Mouse (Mus musculus) neutrophil, adult 5-6 weeks (primary cell): Measurements from ENCODE around the gene Ntn5. TPM values are rescaled to one million over a fixed set of nuclear protein-coding genes. Genes with fewer than 3 reads are reported as not detected.

Experiments
- ATAC-seq: fragments of 151-379, 151-347 bp; 2 replicates; pipeline ENCODE4 v1.8.0; 2017; ENCODE audit warnings: mild to moderate bottlenecking, moderate TSS enrichment; ENCODE audit not compliant: insufficient number of reproducible peaks, poor library complexity, low FRiP score, severe bottlenecking; ENCODE audit errors: extremely low read depth
- total RNA-seq: library from RNA; stranded (forward); fragments of 200-1000 nt; gene quantifications from 2 replicates; pipeline ENCODE4 v1.2.3, GENCODE M21; 2017

Gene Ntn5
- total RNA-seq, 1 experiment from 2014 or later: not detected

DNA sequence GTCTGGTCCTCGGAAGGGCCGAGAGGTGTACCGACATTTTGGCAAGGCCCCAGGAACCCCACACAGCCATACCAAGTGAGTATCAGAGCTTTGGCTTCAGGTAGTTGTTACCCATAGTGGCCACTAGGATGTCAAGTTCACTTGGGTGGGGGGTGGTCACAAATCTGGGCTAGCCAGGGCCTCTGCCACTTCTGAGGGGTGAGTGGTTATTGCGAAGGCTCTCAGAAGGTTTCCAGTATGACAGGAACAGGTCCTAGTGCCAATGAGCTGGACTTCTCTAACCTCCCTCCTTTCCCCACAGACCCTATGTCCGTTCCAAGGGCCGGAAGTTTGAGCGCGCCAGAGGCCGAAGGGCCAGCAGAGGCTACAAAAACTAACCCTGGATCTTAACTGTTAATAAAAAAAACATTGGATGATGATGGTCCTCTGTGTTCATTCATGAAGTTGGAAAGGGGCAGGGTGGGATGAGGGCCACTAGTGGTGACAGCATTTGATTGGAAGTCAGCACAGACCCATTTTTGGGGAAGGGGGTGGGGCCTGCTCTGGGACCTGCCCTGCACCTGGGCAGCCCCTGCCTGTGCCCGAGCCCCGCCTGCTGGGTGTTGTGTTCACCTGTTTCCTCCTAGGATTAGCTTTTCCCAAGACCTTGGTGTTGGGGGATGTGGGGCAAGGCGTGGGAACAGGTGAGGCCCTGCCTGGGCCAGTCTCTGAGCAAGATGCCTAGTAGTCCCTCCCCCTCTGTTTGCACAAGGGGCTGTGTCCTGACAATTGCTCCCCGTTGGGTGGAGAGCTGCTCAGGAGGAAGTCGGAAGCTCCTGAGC lies 36.8 kb downstream of the Ntn5 start, which contains the start of gene Fam83e:
TSS of gene Fam83e (plus strand) at position 800 of the 821 bp plus-strand sequence.
- no peak for ATAC-seq

DNA sequence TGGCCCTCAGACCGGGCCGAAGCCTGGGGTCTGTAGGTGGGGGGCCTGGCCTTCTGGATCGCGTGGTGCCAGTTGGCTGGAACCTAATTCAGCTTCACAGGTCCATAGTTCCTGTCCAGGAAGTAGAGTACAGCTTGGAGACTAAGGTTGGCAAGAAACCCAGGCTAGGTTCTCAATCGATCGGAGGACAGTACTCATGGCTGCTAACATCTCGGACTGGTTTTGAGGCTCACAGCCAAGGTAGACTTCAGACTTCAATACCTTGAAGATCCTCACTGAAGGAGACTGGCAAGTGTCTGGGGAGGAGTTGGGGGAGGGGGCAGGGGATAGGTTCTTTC lies 37.4 kb downstream of the Ntn5 start:
- ATAC-seq: no peak

DNA sequence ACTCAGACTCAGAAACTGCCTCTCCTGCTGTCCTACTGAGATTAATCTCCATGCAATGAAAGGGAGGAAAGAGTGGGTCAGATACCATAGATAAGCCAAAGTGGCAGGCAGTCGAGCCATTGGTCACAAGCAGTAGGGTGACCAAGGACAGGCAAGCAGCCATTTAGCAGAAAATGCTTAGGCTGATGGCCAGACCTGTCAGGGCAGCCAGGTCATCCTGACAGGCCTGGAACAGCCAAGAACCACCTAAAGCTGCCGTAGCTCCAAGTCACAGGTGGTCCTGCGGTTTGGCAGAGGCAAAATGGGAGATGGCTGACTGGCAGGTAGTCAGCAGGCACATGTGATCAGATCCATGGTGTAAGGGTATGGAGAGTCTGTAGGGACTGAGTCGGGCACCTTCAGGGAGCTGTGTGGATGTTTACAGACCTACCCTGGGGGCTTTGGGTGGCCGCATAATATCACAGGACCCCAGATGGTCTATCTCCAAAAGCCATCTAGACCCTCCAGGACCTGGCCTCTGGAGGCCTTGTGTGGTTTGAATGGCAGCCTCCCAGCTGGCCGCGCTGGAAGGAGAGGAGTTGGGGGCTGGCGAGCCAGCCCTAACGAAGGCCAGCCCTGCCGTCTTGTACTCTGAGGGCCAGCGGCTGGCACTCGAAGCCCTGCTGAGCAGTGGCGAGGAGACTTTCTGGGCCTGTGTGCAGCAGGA lies 38.0 kb downstream of the Ntn5 start:
- no peak for ATAC-seq

DNA sequence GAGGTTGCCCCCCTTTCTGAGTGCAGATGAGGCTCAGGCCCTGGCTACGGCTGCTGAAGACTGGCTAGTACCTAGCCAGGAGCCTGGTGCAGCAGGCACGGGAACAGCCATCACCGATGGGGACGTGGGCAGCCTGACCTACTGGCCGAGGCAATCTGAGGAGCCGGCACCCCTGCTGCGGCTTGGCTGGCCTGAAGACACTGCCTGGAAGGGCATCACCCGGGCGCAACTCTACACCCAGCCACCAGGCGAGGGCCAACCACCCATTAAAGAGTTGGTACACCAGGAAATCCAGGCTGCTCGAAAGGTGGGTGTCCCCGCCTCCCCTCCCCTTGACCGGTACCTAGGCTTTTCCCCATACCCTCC lies 38.5 kb downstream of the Ntn5 start:
- no peak for ATAC-seq

DNA sequence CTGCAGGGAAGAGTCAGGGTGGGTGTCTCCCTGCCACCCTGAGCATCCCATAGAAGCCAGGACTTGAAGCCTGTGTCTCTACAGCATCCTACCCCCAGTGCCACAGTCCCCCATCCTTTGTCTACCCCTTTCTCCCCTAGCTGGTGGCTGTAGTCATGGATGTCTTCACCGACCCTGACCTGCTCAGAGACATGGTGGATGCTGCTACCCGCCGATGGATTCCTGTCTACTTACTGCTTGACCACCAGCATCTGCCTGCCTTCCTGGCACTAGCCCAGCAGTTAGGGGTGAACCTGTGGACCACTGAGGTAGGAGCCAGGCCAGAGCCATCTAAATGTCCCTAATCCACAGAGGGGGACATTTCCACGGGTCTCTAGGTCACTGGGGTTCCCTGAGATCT lies 39.5 kb downstream of the Ntn5 start:
- no peak for ATAC-seq

DNA sequence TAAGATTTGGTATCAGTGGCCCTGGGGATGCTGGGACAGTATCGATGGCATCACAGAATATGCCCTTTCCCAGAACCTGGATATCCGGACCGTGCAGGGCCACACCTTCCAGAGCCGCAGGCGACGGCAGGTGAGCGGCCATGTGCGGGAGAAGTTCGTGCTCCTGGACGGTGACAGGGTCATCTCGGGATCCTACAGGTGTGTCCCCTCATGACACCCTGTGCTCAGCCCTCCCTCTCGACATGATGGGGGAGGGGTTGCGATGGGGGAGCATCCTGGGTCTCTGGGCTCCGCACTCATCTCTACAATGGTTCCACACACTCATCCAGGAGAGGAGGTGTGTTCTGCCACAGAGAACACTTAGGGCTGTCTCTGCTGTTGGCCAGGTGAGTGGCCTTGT lies 40.0 kb downstream of the Ntn5 start:
- ATAC-seq: no peak

DNA sequence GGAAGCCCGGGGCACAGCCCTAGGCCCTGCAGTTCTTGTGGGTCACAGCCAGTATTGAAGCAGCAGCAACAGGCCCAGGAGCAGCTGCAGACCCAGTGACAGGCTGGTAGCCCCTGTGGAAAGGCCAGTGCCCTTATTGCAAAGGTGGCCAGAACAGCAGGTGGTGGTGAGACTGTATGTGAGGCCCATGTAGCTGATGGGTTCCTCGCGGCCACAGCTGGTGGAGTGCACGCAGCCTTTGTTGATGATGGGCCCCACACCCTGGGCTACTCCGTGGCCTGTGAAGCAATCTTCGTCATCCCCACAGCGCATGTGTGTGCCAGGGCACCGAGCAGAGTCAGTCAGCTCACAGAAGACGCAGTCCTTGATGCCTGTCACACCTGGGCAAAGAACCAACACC lies 41.3 kb downstream of the Ntn5 start:
- no peak for ATAC-seq

DNA sequence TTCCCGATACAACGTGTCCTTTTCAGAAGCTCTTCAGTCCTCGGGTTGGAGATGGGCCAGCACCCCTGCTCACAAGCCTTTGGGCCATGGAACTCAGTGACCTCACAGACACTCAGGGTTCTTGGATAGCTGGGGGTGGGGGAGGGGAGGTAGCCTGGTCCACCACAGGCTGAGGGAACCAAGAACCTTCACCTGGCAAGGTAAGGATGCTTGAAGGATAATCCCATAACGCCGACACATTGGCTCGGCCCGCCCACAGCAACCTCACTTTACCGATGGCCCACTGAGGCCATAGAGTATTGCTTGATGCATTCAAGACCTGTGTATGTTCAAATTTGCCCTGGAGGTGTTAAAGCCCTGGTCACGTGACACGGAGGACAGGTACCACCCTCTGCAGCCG lies 41.9 kb downstream of the Ntn5 start, which contains the start of gene Spaca4:
TSS of gene Spaca4 (minus strand) at position 101 of the 400 bp plus-strand sequence.
- ATAC-seq: no peak

DNA sequence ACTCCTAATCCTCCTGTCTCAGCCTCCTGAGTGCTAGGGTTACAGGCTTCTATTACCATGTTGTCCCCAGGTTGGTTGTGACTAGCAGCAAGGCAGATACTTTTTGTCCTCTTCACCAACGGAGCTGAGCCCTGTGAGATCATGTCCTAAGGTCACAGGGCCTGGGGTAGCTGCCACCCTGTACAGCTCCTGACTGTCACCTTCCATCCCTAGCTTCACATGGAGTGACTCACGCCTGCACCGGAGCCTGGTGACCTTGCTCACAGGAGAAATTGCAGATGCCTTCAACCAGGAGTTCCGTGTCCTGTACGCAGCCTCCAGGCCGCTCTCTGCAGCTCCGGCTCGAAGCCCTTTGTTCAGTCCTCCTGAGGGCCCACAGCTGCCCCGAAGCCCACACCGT lies 42.6 kb downstream of the Ntn5 start:
- ATAC-seq: no peak

DNA sequence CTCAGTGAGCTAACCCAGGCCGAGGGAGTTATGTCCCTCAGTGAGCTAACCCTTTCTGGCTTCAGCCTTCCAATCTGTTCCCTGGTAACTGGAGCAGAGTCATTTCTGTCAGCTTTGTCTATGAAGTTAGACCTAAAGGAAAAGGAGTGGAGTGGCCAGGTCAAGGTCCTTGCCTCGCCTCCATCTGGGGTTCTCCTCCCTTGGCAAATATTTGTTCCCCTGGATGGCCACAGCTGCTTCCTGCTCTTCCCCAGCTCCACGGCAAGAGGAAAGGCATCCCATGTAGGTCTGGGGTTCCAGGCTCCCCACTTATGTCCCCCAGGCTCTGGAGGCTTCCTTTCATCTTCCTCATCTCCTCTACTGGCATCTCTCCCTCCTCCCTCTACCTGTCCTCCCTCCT lies 43.8 kb downstream of the Ntn5 start:
- ATAC-seq: no peak

DNA sequence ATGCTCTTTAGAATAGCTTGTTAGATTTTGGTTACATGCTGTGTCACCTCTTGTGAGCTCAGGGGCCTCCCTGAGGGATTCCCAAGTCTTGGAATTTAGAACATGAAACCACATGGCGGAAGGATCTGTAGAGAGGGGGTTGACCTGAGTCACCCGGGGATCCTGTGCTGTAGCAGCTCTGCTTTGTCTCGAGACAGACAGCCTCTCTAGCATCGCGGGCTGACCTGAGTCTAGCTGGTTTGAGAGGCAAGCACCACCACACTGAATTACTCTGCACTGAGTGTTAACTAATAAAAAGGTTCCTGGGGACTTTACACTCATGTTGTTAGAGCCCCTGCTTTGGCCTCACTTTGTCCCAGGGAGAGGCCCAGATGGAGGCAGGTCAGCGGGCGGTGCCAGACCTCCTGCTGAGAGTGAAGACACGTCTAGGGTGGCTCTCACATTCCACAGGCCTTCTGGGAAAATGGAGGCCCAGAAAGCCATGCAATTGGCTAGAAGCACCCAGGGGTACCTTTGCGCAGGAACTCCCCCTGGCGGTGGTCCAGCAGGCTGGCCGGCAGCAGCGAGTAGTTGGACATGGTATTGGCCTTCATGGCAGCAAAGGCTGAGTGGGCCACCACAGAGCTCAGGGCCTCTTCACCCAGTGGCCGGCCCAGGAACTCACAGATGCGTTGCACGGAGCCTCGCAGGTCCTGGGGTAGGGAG lies 47.1 kb downstream of the Ntn5 start:
- no peak for ATAC-seq

DNA sequence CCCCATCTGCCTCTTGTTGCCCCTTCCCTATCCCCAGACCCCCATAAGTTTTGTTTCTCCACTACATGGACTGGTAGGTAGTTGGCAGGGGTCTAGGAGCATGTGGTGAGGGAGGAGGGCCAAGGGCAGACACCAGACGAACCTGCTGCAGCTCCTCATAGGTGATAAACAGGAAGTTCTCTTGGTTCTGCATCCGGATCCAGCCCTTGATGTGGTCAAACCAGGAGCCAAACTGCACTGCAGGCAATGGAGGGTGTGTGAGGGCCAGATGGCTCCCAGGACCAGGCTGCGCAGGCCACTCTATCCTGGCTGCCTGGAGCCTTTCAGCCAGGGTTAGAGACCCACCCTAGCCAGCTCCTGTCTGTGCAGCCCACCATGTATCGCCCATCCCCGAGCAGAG lies 49.7 kb downstream of the Ntn5 start:
- ATAC-seq: peak; percentile 25; the same call in 1 of the 2 replicates

DNA sequence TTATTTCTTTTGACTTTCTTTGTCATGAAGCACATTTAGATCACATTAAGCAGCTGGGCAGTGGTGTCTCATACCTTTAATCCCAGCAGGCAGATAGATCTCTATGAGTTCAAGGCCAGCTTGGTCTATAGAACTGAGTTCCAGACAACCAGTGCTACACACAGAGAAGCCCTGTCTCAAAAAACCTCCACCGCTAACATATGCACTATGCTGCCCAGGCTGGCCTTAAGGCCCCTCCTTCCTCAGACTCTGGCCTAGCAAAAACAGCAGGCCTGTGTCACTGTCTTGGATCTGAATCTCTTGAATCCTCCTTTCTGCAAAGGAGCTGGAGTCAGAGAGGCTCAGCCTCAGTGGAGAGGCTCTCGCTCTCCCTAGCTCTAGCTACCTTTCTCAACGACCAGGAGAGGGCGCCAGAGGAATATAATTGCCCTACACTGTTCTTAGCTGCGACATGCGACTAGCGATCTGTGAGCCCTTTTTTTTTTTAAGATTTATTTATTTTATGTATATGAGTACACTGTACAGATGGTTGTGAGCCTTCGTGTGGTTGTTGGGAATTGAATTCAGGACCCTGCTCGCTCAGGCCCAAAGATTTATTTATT lies 55.4 kb downstream of the Ntn5 start:
- peak; percentile 73 for ATAC-seq

DNA sequence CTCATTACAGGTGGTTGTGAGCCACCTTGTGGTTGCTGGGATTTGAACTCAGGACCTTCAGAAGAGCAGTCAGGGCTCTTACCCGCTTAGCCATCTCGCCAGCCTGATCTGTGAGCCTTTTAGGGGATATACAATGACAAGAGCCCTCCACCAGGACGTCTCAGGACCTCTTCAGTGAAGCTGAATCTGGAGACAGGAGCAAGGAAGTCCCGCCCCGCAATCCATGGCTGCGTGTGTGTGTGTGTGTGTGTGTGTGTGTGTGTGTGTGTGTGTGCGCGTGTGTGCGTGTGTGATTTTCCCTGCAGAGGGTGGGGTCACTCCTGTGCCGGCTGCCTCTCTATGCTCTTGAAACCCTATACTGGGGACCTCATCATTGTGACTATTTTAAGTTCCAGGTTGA lies 56.0 kb downstream of the Ntn5 start:
- ATAC-seq: no peak

DNA sequence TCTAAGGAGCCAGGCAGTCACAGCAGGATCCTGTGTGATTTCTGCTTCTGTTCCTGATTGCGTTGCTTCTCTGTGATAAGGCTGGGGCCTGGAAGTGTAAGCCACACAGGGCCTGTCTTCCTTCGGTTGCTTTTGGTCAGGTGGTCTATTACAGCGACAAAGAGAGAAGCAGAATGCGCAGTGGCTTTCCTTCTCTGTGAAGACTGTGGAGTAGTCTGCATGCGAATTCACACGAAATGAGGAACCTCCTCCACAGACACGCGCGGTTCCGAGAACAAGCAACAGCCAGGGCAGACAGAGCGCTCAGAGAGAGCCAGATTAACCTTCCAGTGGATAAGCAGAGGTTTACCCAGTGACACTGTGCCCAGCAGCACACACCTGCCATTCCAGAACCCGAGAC lies 57.5 kb downstream of the Ntn5 start:
- ATAC-seq: peak; percentile 21; the same call in 1 of the 2 replicates

DNA sequence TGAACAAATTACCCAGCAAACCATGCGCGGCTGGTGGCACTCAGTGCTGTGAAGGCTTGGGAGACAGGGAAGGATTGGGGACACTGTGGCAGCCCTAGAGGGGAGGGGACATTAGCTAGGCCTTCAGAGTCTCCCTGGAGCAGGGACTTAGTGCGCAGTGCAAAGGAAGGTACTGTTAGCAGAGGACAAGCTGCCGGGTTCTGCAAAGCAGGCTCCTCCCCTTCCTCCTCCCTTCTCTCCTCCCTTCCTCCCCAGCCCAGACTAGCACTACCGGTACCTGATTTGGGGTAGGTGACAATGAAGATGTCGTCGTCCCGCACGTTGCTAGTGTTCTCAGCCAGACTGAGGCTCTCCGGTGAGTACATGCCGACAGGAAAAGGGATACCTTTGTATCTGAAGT lies 58.0 kb downstream of the Ntn5 start:
- peak; percentile 77 for ATAC-seq

DNA sequence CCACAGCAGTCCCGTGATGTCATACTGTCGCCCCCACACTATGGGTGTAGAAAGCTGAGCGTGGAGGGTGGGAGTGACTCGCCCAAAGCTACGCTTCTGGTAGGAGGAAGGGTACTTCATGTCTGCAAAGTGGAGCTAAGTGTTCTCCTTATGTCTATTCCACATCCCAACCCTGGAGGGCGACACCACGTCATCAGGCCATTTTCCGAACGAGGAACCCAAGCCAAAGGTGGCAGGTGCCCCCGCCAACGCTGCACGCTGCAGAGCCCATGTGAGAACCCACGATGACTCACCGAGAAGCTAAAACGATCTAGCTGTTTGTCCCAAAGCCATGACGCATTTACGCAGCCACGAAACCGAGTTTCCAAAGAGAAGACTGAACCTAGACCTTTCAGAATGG lies 58.5 kb downstream of the Ntn5 start:
- peak; percentile 22; the same call in 1 of the 2 replicates for ATAC-seq
